Mouse (Mus musculus): ENCODE data around the gene Rbmy.
"Not testable (repeated sequence)": the region's sequence is repeated elsewhere in the genome, so short reads cannot be mapped to it uniquely, and the experiment has no call there.

The Rbmy gene

DNA sequence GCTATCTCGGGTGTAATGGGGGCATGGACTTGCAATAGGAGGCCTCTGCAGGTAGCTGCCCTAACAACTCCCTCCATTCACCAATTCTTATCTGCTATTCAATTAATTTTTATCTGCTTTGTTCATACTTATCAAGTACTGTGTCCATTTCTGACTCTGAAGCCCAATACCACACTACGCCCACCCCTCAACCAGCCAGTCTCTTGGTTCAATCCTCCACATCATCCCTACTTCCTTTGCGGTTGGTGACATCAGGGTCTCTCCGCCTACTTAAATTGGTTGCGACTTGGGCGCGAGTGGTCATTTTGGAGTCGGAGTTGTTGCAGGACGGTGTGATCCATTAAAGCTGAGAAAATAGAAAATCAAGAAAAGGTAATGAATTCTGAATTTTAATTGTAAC, at the start of gene Rbmy, which contains the start of gene Gm10256:
Gene Rbmy (plus strand): TSS at position 301 of the 400 bp plus-strand sequence.
Gene Gm10256 (plus strand): TSS at position 320 of the 400 bp plus-strand sequence.
- not testable (repeated sequence) for DNase-seq (ENCODE audit: low read depth, low spot score)

GRCm38 (mm10) chrY:2796105-2796504, 34.4 kb upstream of the Rbmy start, which contains the start of gene Gm4064:
Gene Gm4064, minus strand, starts transcription at chrY:2796205.
- DNase-seq (ENCODE audit: low read depth, low spot score), result not testable (repeated sequence)

All from A20 (cell line).